Mouse (Mus musculus): ENCODE measurements around the gene Gm49661. TPM values are rescaled to one million over a fixed set of nuclear protein-coding genes. Genes with fewer than 3 reads are reported as not detected.

Gm49661 gene
- polyA plus RNA-seq, 1 experiment from 2014 or later: not detected

Small RNAs within 50 kb of the gene (microRNA-seq; reads per million reads assigned to microRNA genes)
- gene Gm24197: not detected

Other genes starting within 250 kb of the Gm49661 start
- gene G430095P16Rik, start 246.4 kb downstream of the Gm49661 start, polyA plus RNA-seq (2016; fragmentation: Nextera tagmentation; extraction: Ambion mirVana): 2.0 and 2.4 TPM in 2 replicates
- 6.6 and 8.5 TPM in 2 replicates for gene Nfix, start 169.1 kb downstream of the Gm49661 start, polyA plus RNA-seq (2016; fragmentation: Nextera tagmentation; extraction: Ambion mirVana)
- 5.0 and 6.1 TPM in 2 replicates for gene Dand5, start 146.6 kb downstream of the Gm49661 start, polyA plus RNA-seq (2016; fragmentation: Nextera tagmentation; extraction: Ambion mirVana)
- gene Gadd45gip1, start 137.9 kb downstream of the Gm49661 start, polyA plus RNA-seq (2016; fragmentation: Nextera tagmentation; extraction: Ambion mirVana): 36.1 and 36.6 TPM in 2 replicates
- 104 and 110 TPM in 2 replicates for gene Rad23a, start 128.8 kb downstream of the Gm49661 start, polyA plus RNA-seq (2016; fragmentation: Nextera tagmentation; extraction: Ambion mirVana)
- 640 and 681 TPM in 2 replicates for gene Calr, start 122.5 kb downstream of the Gm49661 start, polyA plus RNA-seq (2016; fragmentation: Nextera tagmentation; extraction: Ambion mirVana)
- gene Farsa, start 112.4 kb downstream of the Gm49661 start, polyA plus RNA-seq (2016; fragmentation: Nextera tagmentation; extraction: Ambion mirVana): 105 and 113 TPM in 2 replicates
- 42.1 and 44.9 TPM in 2 replicates for gene Syce2, start 97.3 kb downstream of the Gm49661 start, polyA plus RNA-seq (2016; fragmentation: Nextera tagmentation; extraction: Ambion mirVana)
- gene Gcdh, start 75.5 kb downstream of the Gm49661 start, polyA plus RNA-seq (2016; fragmentation: Nextera tagmentation; extraction: Ambion mirVana): 33.1 and 33.9 TPM in 2 replicates
- gene Klf1, start 67.5 kb downstream of the Gm49661 start, polyA plus RNA-seq (2016; fragmentation: Nextera tagmentation; extraction: Ambion mirVana): 4.3 and 4.5 TPM in 2 replicates
- 8.9 and 9.4 TPM in 2 replicates for gene Dnase2a, start 60.9 kb downstream of the Gm49661 start, polyA plus RNA-seq (2016; fragmentation: Nextera tagmentation; extraction: Ambion mirVana)
- gene Mast1, start 32.1 kb downstream of the Gm49661 start, polyA plus RNA-seq (2016; fragmentation: Nextera tagmentation; extraction: Ambion mirVana): 29.3 and 34.3 TPM in 2 replicates
- 1.3 and 1.7 TPM in 2 replicates for gene Rtbdn, start 22.4 kb downstream of the Gm49661 start, polyA plus RNA-seq (2016; fragmentation: Nextera tagmentation; extraction: Ambion mirVana)
- 1,292 and 1,309 TPM in 2 replicates for gene Prdx2, start 154 bp upstream of the Gm49661 start, polyA plus RNA-seq (2016; fragmentation: Nextera tagmentation; extraction: Ambion mirVana)
- gene Rnaseh2a, start 334 bp upstream of the Gm49661 start, polyA plus RNA-seq (2016; fragmentation: Nextera tagmentation; extraction: Ambion mirVana): 91.9 and 98.7 TPM in 2 replicates
- gene Junb, start 9.3 kb upstream of the Gm49661 start, polyA plus RNA-seq (2016; fragmentation: Nextera tagmentation; extraction: Ambion mirVana): 6.0 and 6.5 TPM in 2 replicates
- gene Hook2, start 21.2 kb upstream of the Gm49661 start, polyA plus RNA-seq (2016; fragmentation: Nextera tagmentation; extraction: Ambion mirVana): 17.7 and 18.7 TPM in 2 replicates
- not detected in 2 replicates for gene Best2, start 45.1 kb upstream of the Gm49661 start, polyA plus RNA-seq (2016; fragmentation: Nextera tagmentation; extraction: Ambion mirVana)
- gene Asna1, start 55.8 kb upstream of the Gm49661 start, polyA plus RNA-seq (2016; fragmentation: Nextera tagmentation; extraction: Ambion mirVana): 137 and 146 TPM in 2 replicates
- gene Trir, start 57.4 kb upstream of the Gm49661 start, polyA plus RNA-seq (2016; fragmentation: Nextera tagmentation; extraction: Ambion mirVana): 164 and 178 TPM in 2 replicates
- 42.0 and 45.4 TPM in 2 replicates for gene Tnpo2, start 67.5 kb upstream of the Gm49661 start, polyA plus RNA-seq (2016; fragmentation: Nextera tagmentation; extraction: Ambion mirVana)
- 40.7 and 41.6 TPM in 2 replicates for gene Fbxw9, start 90.6 kb upstream of the Gm49661 start, polyA plus RNA-seq (2016; fragmentation: Nextera tagmentation; extraction: Ambion mirVana)
- gene Gm5741, start 98.5 kb upstream of the Gm49661 start, polyA plus RNA-seq (2016; fragmentation: Nextera tagmentation; extraction: Ambion mirVana): 0.92 and 0.94 TPM in 2 replicates
- gene Dhps, start 102.3 kb upstream of the Gm49661 start, polyA plus RNA-seq (2016; fragmentation: Nextera tagmentation; extraction: Ambion mirVana): 74.7 and 74.8 TPM in 2 replicates
- 114 and 119 TPM in 2 replicates for gene Wdr83os, start 111.3 kb upstream of the Gm49661 start, polyA plus RNA-seq (2016; fragmentation: Nextera tagmentation; extraction: Ambion mirVana)
- gene Wdr83, start 111.9 kb upstream of the Gm49661 start, polyA plus RNA-seq (2016; fragmentation: Nextera tagmentation; extraction: Ambion mirVana): 46.6 and 54.2 TPM in 2 replicates
- 19.2 and 20.7 TPM in 2 replicates for gene Man2b1, start 113.8 kb upstream of the Gm49661 start, polyA plus RNA-seq (2016; fragmentation: Nextera tagmentation; extraction: Ambion mirVana)
- gene Zfp791, start 153.7 kb upstream of the Gm49661 start, polyA plus RNA-seq (2016; fragmentation: Nextera tagmentation; extraction: Ambion mirVana): 1.6 and 2.4 TPM in 2 replicates
- gene Cks1brt, start 182.5 kb upstream of the Gm49661 start, polyA plus RNA-seq (2016; fragmentation: Nextera tagmentation; extraction: Ambion mirVana): not detected in 2 replicates

All from midbrain, embryonic 12.5 days (tissue).